Mouse (Mus musculus): ENCODE results near the gene Rangap1. TPM values are rescaled to one million over a fixed set of nuclear protein-coding genes. Genes with fewer than 3 reads are reported as not detected.

Gene Rangap1
- total RNA-seq (2021), result 100 to 1,000 TPM; 149 to 162 TPM
- long read RNA-seq, experiment 1, transcript Rangap1-201 (16 exons, 3,033 nt), result major isoform, 126 of 171 reads
- long read RNA-seq, experiment 1, partial matches to known transcripts, result 24 of 171 reads
- long read RNA-seq, experiment 1, other reads (novel, unspliced or antisense), result 19 of 171 reads
- long read RNA-seq, experiment 2, transcript Rangap1-201 (16 exons, 3,033 nt), result major isoform, 155 of 219 reads
- long read RNA-seq, experiment 2, transcript Rangap1-202 (17 exons, 2,984 nt), result minor isoform, 10 of 219 reads
- long read RNA-seq, experiment 2, partial matches to known transcripts, result 28 of 219 reads
- long read RNA-seq, experiment 2, other reads (novel, unspliced or antisense), result 26 of 219 reads

DNA sequence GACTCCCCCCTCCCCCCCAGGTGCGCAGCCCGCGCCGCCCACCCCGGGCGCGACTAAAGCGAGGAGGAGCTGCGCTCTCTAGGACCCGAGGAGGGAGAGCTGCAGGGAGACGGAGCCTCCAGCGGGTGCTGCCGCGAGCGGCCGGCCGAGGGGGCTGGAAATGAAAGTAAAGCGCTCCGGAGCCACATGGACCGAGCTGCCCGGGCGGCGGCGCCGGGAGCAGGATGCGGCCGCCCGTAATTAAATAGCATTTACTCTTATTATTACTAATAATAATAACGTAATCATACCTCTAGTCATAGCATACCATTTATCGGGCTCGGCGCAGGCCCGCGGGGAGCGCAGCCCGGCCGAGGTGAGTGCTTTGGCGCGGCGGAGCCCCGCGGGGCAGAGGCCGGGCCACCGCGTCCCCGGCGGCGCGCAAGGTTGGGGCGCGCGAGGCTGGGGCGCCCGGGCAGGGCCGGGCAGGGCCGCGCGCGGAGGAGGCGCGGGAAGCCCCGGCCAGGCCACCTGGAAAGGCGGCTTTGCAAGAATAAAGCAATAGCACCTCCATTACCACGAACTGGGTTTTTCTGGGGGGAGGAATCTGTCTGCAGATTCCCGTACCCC lies at the start of gene Rangap1, which contains the start of gene Zc3h7b:
Rangap1 (minus strand) TSS at position 539 of the 609 bp plus-strand sequence.
Zc3h7b (plus strand) TSS at position 66 of the 609 bp plus-strand sequence.
- peak within 1 kb of the TSS; percentile 95 for H3K27ac ChIP-seq
- DNase-seq (ENCODE audit: low spot score in 2 of 2), result peak; percentile 69 to 74
- peak; percentile 57 for TF ChIP-seq CTCF (conservative IDR thresholded peaks at IDR 0.05)
- peak within 1 kb of the TSS; percentile 91 for H3K4me3 ChIP-seq

DNA sequence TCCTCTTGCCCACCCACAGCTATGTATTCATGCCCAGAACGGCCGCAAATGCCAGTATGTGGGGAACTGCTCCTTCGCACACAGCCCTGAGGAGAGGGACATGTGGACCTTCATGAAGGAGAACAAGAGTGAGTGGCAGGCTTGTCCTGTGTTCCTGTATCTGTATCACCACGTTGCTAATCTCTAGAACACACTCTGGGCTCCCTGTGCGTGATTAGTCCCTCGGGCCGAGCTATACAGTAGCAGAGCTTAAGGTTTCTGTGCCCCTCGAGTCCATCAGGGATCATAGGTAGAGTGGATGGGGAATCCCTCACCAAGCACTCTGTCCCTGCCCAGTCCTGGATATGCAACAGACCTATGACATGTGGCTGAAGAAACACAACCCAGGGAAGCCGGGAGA lies 47.1 kb upstream of the Rangap1 start:
- no peak for TF ChIP-seq CTCF (conservative IDR thresholded peaks at IDR 0.05)
- H3K27ac ChIP-seq, result no peak overlapping the region
- no peak overlapping the region for H3K4me3 ChIP-seq
- no peak for DNase-seq (ENCODE audit: low spot score in 2 of 2)

DNA sequence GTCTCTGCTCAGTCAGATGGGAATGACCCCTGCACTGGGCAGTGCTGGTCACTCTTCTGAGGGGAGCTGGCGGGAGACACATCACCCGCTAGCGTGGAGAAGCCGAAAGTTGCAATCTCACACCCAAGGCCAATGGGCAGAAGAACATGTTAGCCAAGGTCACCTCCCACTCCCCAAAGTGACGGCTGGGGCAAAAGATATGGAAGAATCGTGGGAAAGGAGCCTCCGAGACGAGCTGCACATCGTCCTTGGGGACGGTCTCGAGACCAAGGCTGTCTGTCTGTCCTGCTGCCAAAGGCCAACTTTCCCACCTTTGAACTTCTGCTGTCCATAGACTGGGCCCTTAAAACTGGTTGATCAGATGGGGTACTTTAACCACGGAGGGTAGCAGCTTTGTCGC lies 42.2 kb upstream of the Rangap1 start:
- H3K27ac ChIP-seq, result no peak overlapping the region
- DNase-seq (ENCODE audit: low spot score in 2 of 2), result no peak
- H3K4me3 ChIP-seq, result no peak overlapping the region
- no peak for TF ChIP-seq CTCF (conservative IDR thresholded peaks at IDR 0.05)

DNA sequence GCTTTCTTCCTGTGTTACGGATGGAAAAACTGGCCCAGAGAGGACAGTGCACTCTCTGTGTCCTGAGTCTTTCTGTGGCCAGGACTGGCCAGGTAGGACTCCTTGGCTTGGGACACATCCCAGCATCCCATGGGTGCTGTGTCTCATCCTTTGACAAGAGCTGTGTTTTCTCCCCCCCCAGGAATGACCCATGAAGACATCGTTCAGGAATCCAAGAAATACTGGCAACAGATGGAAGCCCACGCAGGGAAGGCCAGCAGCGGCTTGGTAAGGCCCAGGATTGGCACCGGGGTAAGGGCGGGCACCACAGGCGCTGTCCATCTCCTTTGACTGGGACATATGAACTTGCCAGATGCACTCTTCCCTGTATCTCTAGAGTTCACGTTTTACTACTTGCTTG lies 40.4 kb upstream of the Rangap1 start:
- Histone ChIP-seq H3K4me3 (no peak overlapping the region), H3K27ac (no peak overlapping the region)
- no peak for DNase-seq (ENCODE audit: low spot score in 2 of 2)
- TF ChIP-seq CTCF (conservative IDR thresholded peaks at IDR 0.05), result no peak

DNA sequence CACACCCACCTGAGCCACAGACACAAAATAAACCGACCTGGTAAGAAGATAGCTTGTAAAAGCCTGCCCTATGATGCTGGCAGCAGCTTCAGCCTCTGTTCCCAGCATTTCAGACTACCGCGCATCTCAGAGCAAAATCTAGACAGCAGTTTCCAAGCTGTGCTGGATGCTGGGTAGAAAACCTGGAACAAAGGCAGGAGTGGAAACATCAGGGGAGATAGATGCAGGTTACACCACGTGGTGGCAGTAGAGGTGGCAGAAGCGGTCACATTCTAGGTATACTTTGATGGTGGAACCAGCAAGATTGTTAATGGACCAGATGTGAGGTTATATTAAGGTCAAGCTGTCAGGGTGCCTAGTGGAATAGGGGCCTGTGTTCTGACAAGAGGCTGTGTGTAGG lies 39.4 kb upstream of the Rangap1 start:
- H3K27ac ChIP-seq, result no peak overlapping the region
- H3K4me3 ChIP-seq, result no peak overlapping the region
- peak; percentile 49 for TF ChIP-seq CTCF (conservative IDR thresholded peaks at IDR 0.05)
- no peak for DNase-seq (ENCODE audit: low spot score in 2 of 2)

DNA sequence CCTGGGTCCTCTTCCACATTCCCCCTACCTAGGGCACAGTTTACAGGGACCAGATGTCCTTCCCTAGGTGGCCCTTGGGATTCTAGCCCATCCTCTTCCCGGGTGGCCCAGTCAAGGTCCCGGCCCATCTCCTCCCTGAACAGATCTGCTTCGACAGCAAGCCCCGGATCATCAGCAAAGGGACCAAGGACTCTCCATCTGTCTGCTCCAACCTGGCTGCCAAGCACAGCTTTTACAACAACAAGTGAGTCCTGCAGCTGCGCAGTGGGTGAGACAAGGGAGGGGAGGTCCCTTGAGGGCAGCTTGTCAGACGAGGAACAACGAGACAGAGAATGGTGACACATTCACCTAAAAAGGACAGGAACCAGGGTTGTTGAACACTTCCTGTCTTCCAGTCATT lies 36.5 kb upstream of the Rangap1 start:
- peak in 1 of 2 experiments; percentile 50 for DNase-seq (ENCODE audit: low spot score in 2 of 2)
- no peak for TF ChIP-seq CTCF (conservative IDR thresholded peaks at IDR 0.05)
- Histone ChIP-seq H3K27ac (peak overlapping the region; percentile 51; the same call in 1 of the 2 replicates), H3K4me3 (no peak overlapping the region)

DNA sequence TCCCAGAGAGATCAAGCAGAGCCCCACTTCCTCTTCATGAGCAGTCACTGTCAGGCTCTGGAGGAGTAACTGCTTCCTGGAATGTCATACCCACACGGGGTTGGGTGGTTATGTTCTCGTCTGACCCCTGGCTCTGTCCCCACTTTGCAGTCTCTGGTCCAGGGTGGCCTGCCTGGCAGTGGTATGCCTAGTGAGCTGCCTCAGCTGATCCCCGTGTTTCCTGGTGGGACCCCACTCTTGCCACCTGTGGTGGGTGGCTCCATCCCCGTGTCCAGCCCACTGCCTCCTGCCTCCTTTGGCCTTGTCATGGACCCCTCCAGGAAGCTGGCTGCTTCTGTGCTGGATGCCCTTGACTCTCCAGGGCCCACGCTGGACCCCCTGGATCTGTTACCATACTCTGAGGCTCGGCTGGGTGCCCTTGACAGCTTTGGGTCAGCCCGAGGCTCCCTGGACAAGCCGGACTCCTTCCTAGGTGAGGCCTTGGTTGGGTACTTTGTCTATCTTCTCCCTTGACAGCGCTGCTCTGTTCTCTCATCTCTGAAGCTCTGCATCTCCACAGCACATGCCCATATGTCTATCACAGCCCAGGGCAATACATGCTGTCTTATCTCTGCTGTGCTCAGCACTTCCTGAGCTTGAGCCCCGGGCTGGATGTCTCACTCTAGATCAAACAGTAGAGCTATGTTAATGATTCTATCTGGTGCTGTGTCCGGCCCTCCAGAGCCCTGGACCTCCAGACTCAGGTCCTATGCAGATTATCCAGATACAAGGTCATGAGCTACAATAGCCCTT lies 31.5 kb upstream of the Rangap1 start:
- Histone ChIP-seq H3K4me3 (no peak overlapping the region), H3K27ac (no peak overlapping the region)
- no peak for TF ChIP-seq CTCF (conservative IDR thresholded peaks at IDR 0.05)
- DNase-seq (ENCODE audit: low spot score in 2 of 2), result no peak

DNA sequence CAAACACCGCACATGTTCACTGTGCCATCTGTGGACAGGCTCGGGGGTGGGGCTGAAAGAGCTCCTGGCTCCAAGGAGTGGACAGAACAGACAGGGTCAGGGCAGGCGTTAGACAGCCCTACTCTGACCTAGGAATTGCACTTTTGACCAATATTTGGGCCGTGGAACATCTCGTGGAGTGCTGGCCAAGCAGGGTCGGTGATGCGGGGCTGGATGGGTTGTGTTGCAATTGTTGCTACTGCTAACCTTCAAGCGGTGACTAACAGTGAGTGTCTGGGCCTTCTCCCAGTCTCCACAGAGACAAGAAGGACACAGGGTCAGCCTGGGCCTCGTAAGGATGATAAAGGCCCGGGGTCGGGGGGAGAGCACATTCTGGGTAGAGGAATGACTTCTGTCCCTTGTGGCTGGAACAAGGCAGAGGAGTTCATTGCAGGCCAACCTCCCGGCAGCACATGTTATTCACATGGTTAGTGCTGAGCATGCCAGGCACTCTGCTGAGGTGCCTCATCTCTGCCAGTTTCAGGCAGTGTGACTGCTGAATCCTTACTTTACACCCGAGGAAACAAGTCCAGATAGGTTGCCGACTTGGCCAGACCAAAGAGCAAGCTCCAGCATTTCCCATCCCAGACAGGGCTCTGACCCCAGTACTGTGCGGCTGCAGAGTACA lies 29.3 kb upstream of the Rangap1 start:
- DNase-seq (ENCODE audit: low spot score in 2 of 2), result no peak
- Histone ChIP-seq H3K27ac (no peak overlapping the region), H3K4me3 (no peak overlapping the region)
- no peak for TF ChIP-seq CTCF (conservative IDR thresholded peaks at IDR 0.05)

DNA sequence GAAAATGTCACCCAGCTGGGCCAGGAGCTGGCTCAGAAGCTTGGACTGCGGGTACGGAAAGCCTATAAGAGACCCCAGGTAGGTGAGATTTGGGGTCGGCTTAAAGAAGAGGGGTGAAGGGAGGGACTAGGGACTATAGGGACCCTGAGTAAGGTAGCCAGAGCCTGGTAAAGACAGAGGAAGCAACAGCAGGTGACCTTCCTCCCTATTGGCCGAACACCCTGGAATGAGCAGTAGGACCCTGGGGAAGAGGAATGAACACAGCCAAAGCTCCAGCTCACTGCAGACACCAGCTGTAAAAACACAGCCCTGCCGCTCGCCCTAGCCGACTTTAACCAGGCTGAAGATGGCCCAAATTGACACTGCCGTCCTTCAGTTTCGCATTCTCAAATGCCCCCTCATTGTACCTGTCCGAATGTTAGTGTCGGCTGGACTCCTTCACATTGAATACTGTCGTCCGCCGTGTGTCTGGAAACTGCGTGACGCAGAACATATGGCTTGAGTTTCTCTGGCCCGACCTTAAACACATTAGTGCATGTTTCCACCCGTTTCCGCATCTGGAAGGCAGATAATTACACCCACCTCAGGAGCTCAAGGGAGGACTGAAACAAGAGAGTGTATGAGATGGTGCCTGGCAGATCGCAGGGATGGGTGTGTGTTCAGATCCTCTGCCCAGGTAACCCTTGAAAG lies 27.2 kb upstream of the Rangap1 start:
- Histone ChIP-seq H3K27ac (no peak overlapping the region; the same call in 1 of the 2 replicates), H3K4me3 (no peak overlapping the region)
- no peak for TF ChIP-seq CTCF (conservative IDR thresholded peaks at IDR 0.05)
- DNase-seq (ENCODE audit: low spot score in 2 of 2), result no peak

DNA sequence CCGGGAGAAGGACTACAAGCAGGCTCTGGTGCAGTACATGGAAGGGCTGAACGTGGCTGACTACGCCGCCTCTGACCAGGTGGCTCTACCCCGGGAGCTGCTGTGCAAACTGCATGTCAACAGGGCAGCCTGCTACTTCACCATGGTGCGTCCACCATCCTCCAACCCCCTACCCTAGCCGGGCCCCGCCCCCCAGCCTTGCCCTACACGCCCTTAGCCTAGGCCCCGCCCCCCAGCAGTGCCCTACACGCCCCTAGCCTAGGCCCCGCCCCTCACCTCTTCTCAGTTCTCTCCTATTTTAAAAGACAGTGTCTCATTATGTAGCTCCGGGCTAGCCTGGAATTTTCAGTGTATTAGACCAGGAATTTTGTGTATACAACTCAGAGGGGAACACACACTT lies 23.7 kb upstream of the Rangap1 start:
- no peak for TF ChIP-seq CTCF (conservative IDR thresholded peaks at IDR 0.05)
- no peak overlapping the region for H3K27ac ChIP-seq
- H3K4me3 ChIP-seq, result no peak overlapping the region
- no peak for DNase-seq (ENCODE audit: low spot score in 2 of 2)

DNA sequence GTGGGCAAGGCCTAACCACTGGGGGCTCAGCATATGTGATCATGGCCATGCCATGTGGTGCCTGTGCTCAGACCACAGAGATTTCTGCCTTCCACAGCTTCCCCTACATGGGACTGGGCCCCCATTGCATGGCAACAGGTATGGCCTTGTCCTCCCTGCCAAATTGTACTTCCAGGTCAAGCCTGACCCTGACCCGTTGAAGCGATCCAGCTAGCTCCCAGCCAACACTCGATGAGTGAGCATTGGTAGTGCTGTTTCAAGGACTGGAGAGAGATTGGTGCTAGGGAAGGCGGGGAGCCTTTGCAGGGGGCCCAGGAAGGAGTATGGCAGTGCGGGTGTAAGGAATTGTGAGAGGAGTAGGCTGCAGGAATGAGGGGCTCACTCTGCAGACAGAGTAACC lies 21.1 kb upstream of the Rangap1 start:
- TF ChIP-seq CTCF (conservative IDR thresholded peaks at IDR 0.05), result no peak
- DNase-seq (ENCODE audit: low spot score in 2 of 2), result no peak
- Histone ChIP-seq H3K4me3 (no peak overlapping the region), H3K27ac (no peak overlapping the region)

DNA sequence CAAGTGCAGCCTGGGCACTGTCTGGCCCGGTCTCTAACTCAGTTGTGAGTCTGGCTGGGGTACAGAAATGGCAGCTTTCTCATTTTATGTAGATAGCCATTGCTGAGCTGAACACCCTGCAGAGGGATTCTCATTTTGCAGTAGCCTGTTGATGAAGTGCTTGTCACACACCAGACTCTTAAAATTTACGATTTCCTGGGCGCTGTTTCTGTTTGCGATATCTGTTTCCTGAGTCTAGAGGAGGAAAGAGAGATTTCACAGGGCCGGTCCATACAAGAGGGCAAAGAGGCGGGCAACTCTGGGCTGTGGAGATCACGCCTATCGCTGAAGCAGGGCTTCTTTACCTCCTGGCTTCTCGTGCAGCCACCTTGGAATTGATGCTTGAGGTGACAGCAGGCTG lies 20.3 kb upstream of the Rangap1 start:
- Histone ChIP-seq H3K4me3 (no peak overlapping the region), H3K27ac (no peak overlapping the region)
- TF ChIP-seq CTCF (conservative IDR thresholded peaks at IDR 0.05), result no peak
- DNase-seq (ENCODE audit: low spot score in 2 of 2), result no peak

Data from layer of hippocampus, adult 2 months (tissue).